Mouse (Mus musculus): Measurements from ENCODE around the gene Olfr1192-ps1. TPM values are rescaled to one million over a fixed set of nuclear protein-coding genes. Genes with fewer than 3 reads are reported as not detected.

The Olfr1192-ps1 gene
- under 1 TPM in 1 of 2 experiments, not detected in 1; 0.21 TPM for polyA plus RNA-seq (2017; shearing (Covaris generic))

GRCm38 (mm10) chr2:88648209-88648608, at the start of gene Olfr1192-ps1:
TSS of gene Olfr1192-ps1 (plus strand) at chr2:88648509.

DNA sequence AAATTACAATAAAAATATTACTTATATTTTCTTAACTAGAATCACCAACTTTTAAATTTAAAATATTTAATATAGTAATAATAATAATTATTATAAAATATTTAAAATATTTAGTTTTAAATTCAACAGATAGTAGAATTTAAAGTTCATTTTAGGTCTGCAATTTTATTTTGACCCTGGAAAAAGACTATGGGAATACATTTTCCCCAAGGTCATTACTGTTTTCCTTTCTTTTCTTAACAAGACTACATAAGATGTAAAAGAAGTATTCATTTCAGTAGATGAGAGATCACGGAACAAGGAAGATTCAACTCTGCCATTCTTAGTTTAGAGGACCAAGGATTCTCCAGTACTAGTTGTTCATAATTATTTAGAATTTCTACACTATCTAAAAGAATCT, 8.1 kb upstream of the Olfr1192-ps1 start, which contains the start of gene Olfr1191-ps1:
Olfr1191-ps1 (plus strand) TSS at position 301 of the 400 bp plus-strand sequence.

GRCm38 (mm10) chr2:88675328-88675727, 27.0 kb downstream of the Olfr1192-ps1 start, which contains the start of gene Olfr1193:
TSS of gene Olfr1193 (plus strand) at chr2:88675628.

DNA sequence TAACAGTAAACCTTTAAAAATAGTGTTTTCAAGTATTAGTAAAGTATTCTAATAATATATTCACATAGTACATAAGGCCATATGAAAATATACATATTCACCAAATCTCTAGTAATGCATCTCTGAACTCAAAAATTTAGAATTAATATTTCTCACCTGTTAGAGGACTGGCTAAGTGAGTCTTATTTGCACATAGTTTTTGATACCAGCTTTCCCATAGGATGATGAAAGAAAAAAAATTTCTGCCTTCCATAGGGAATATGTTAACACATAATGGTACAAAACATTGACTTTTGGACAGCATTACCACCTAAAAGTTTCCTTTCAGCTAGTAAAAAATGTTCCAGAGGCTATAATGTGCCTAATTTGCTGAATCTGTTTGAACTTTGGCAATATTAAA, 40.8 kb downstream of the Olfr1192-ps1 start, which contains the start of gene Olfr1195:
Olfr1195 (minus strand) TSS at position 101 of the 400 bp plus-strand sequence.

DNA sequence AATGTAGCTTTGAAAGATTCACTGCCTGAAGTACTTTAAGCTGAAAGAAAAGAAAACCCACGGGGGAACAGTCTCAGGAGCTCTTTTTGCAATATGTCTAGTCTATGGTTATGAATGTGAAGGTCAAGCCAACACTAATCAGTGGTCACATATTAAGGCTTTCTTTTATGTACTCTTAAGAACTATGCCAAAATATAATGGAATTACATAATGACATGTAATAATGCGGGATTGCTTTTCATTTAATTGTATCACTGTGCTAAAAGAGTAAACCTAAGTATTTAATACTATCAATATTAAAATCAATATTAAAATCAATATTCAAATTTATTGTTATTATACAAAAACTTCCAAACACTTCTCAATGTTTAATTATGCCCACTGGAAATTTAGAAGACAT, 56.2 kb downstream of the Olfr1192-ps1 start, which contains the start of gene Olfr1196:
Olfr1196 (minus strand) TSS at position 101 of the 400 bp plus-strand sequence.

Other genes with a start within 250 kb of the Olfr1192-ps1 start
- not detected for gene Olfr1179, start 242.1 kb upstream of the Olfr1192-ps1 start, polyA plus RNA-seq (2017; shearing (Covaris generic))
- gene Olfr1180, start 229.4 kb upstream of the Olfr1192-ps1 start, polyA plus RNA-seq (2017; shearing (Covaris generic)) = not detected
- under 1 TPM in 1 of 2 experiments, not detected in 1; 0.16 TPM for gene Olfr1181, start 222.3 kb upstream of the Olfr1192-ps1 start, polyA plus RNA-seq (2017; shearing (Covaris generic))
- gene Gm13757, start 199.4 kb upstream of the Olfr1192-ps1 start, polyA plus RNA-seq (2017; shearing (Covaris generic)) = under 1 TPM in 1 of 2 experiments, not detected in 1; 0.08 TPM
- under 1 TPM in 1 of 2 experiments, not detected in 1; 0.35 TPM for gene Olfr1183, start 193.6 kb upstream of the Olfr1192-ps1 start, polyA plus RNA-seq (2017; shearing (Covaris generic))
- gene Olfr1184, start 164.9 kb upstream of the Olfr1192-ps1 start, polyA plus RNA-seq (2017; shearing (Covaris generic)) = under 1 TPM in 1 of 2 experiments, not detected in 1; 0.64 TPM
- under 1 TPM in 1 of 2 experiments, not detected in 1; 0.13 TPM for gene Olfr1185-ps1, start 155.2 kb upstream of the Olfr1192-ps1 start, polyA plus RNA-seq (2017; shearing (Covaris generic))
- under 1 TPM in 1 of 2 experiments, not detected in 1; 0.12 TPM for gene Olfr1186, start 130.0 kb upstream of the Olfr1192-ps1 start, polyA plus RNA-seq (2017; shearing (Covaris generic))
- gene Olfr1188, start 91.6 kb upstream of the Olfr1192-ps1 start, polyA plus RNA-seq (2017; shearing (Covaris generic)) = under 1 TPM in 1 of 2 experiments, not detected in 1; 0.17 TPM
- not detected for gene Olfr1189, start 62.1 kb upstream of the Olfr1192-ps1 start, polyA plus RNA-seq (2017; shearing (Covaris generic))
- under 1 TPM in 1 of 2 experiments, not detected in 1; 0.34 TPM for gene Olfr1191-ps1, start 8.0 kb upstream of the Olfr1192-ps1 start, polyA plus RNA-seq (2017; shearing (Covaris generic))
- gene Olfr1193, start 27.1 kb downstream of the Olfr1192-ps1 start, polyA plus RNA-seq (2017; shearing (Covaris generic)) = under 1 TPM; 0.16 to 0.23 TPM
- gene Olfr1195, start 40.7 kb downstream of the Olfr1192-ps1 start, polyA plus RNA-seq (2017; shearing (Covaris generic)) = under 1 TPM; 0.28 to 0.33 TPM
- not detected for gene Olfr1196, start 56.1 kb downstream of the Olfr1192-ps1 start, polyA plus RNA-seq (2017; shearing (Covaris generic))
- 1 to 10 TPM in 1 of 2 experiments, not detected in 1; 1.5 TPM for gene Olfr1197, start 83.9 kb downstream of the Olfr1192-ps1 start, polyA plus RNA-seq (2017; shearing (Covaris generic))
- gene Olfr1198, start 102.9 kb downstream of the Olfr1192-ps1 start, polyA plus RNA-seq (2017; shearing (Covaris generic)) = under 1 TPM in 1 of 2 experiments, not detected in 1; 0.12 TPM
- gene Olfr1199, start 112.0 kb downstream of the Olfr1192-ps1 start, polyA plus RNA-seq (2017; shearing (Covaris generic)) = not detected
- not detected for gene Olfr1200, start 122.0 kb downstream of the Olfr1192-ps1 start, polyA plus RNA-seq (2017; shearing (Covaris generic))
- gene Olfr1201, start 144.5 kb downstream of the Olfr1192-ps1 start, polyA plus RNA-seq (2017; shearing (Covaris generic)) = not detected
- gene Olfr1202, start 166.0 kb downstream of the Olfr1192-ps1 start, polyA plus RNA-seq (2017; shearing (Covaris generic)) = under 1 TPM in 1 of 2 experiments, not detected in 1; 0.04 TPM
- gene Olfr1205, start 181.2 kb downstream of the Olfr1192-ps1 start, polyA plus RNA-seq (2017; shearing (Covaris generic)) = 1 to 10 TPM in 1 of 2 experiments, under 1 TPM in 1; 0.17 to 1.2 TPM
- under 1 TPM in 1 of 2 experiments, not detected in 1; 0.06 TPM for gene Olfr1204, start 200.8 kb downstream of the Olfr1192-ps1 start, polyA plus RNA-seq (2017; shearing (Covaris generic))
- gene Olfr1206, start 214.7 kb downstream of the Olfr1192-ps1 start, polyA plus RNA-seq (2017; shearing (Covaris generic)) = under 1 TPM in 1 of 2 experiments, not detected in 1; 0.61 TPM